Mouse (Mus musculus) forebrain, embryonic 13.5 days (tissue): ENCODE data around the gene Fam49a. TPM values are rescaled to one million over a fixed set of nuclear protein-coding genes. Genes with fewer than 3 reads are reported as not detected.
"Not testable (repeated sequence)": the region's sequence is repeated elsewhere in the genome, so short reads cannot be mapped to it uniquely, and the experiment has no call there.

Experiments used
- ATAC-seq: fragments of 200-750 bp; cut with Nextera tagmentation; 2 replicates; pipeline ENCODE4 v1.8.0; 2017
- H3K27ac ChIP-seq: fragments of 300-500 bp; sonication (generic); 2 replicates; pipeline ENCODE4 v1.5.1; 2015; ENCODE audit warnings: inconsistent platforms, mild to moderate bottlenecking, moderate library complexity
- H3K27me3 ChIP-seq: fragments of 300-500 bp; sonication (generic); 2 replicates; pipeline ENCODE4 v1.6.1; 2015; ENCODE audit warnings: mild to moderate bottlenecking, inconsistent platforms
- H3K36me3 ChIP-seq: fragments of 300-500 bp; sonication (generic); 2 replicates; pipeline ENCODE4 v1.6.1; 2015; ENCODE audit warnings: mild to moderate bottlenecking, inconsistent platforms; ENCODE audit not compliant: poor library complexity, severe bottlenecking
- H3K4me1 ChIP-seq: fragments of 300-500 bp; sonication (generic); 2 replicates; pipeline ENCODE4 v1.6.1; 2015; ENCODE audit warnings: inconsistent platforms
- H3K4me2 ChIP-seq: fragments of 300-500 bp; sonication (generic); 2 replicates; pipeline ENCODE4 v1.6.1; 2015; ENCODE audit warnings: inconsistent platforms, mild to moderate bottlenecking, moderate library complexity
- H3K4me3 ChIP-seq: fragments of 300-500 bp; sonication (generic); 2 replicates; pipeline ENCODE4 v1.5.1; 2015; ENCODE audit warnings: mild to moderate bottlenecking, inconsistent platforms
- H3K9ac ChIP-seq: fragments of 300-500 bp; sonication (generic); 2 replicates; pipeline ENCODE4 v1.6.1; 2015; ENCODE audit warnings: mild to moderate bottlenecking, inconsistent platforms
- H3K9me3 ChIP-seq: fragments of 300-500 bp; sonication (generic); replicated peaks from 2 replicates; pipeline ENCODE4 v1.6.1; 2016; ENCODE audit warnings: inconsistent platforms
- WGBS: fragments of 180-500 bp; shearing (Covaris S2); methylation state at CpG from one replicate; pipeline ENCODE4 v1.1.7; 2015; 5-methylcytosine and 5-hydroxymethylcytosine counted together
- polyA plus RNA-seq: library from polyadenylated mRNA; unstranded; fragments of >200 nt; fragmentation: Nextera tagmentation; extraction: Ambion mirVana; gene quantifications from 2 replicates; pipeline ENCODE4 v1.2.1, GENCODE M21; 2015

Gene Fam49a
- polyA plus RNA-seq, 1 experiment from 2014 or later = 55.0 TPM

GRCm38 (mm10) chr12:12318140-12318734 is 56.3 kb downstream of the Fam49a start:
- 4% methylated on average over 6 of the region's 6 CpGs for WGBS

GRCm38 (mm10) chr12:12320693-12321092 is 58.8 kb downstream of the Fam49a start:
- 91% methylated on average over 2 of the region's 2 CpGs for WGBS
- Histone ChIP-seq H3K4me1 (peaks cover 22% of the 10 kb centered on the region), H3K9me3 (no peaks in the 10 kb centered on the region), H3K4me2 (no peak overlapping the region), H3K4me3 (no peak overlapping the region), H3K9ac (no peak overlapping the region), H3K27me3 (no peaks in the 10 kb centered on the region), H3K36me3 (no peaks in the 10 kb centered on the region), H3K27ac (no peak overlapping the region)
- ATAC-seq = no peak

More at GRCm38 (mm10) chr12:12318140-12318734, 56.3 kb downstream of the Fam49a start:
- Histone ChIP-seq H3K27me3 (no peaks in the 10 kb centered on the region), H3K36me3 (no peaks in the 10 kb centered on the region), H3K9me3 (no peaks in the 10 kb centered on the region), H3K4me1 (peaks cover 35% of the 10 kb centered on the region), H3K4me2 (no peak overlapping the region), H3K9ac (no peak overlapping the region), H3K4me3 (no peak overlapping the region), H3K27ac (no peak overlapping the region; the same call in 1 of the 2 replicates)
- ATAC-seq = peak; percentile 16; the same call in 1 of the 2 replicates

- Histone ChIP-seq H3K36me3 (no peaks in the 10 kb centered on the region), H3K9me3 (no peaks in the 10 kb centered on the region), H3K4me3 (no peak overlapping the region), H3K4me2 (no peak overlapping the region), H3K27ac (no peak overlapping the region), H3K27me3 (no peaks in the 10 kb centered on the region), H3K9ac (no peak overlapping the region), H3K4me1 (peaks cover 22% of the 10 kb centered on the region)
- peak; percentile 13; the same call in 1 of the 2 replicates for ATAC-seq
- WGBS = 82% methylated on average over 3 of the region's 3 CpGs
Measured at GRCm38 (mm10) chr12:12321111-12321510, 59.2 kb downstream of the Fam49a start.

- Histone ChIP-seq H3K4me1 (peaks cover 6% of the 10 kb centered on the region; the same call in 1 of the 2 replicates), H3K27ac (no peak overlapping the region)
- WGBS = 76% methylated on average over 5 of the region's 5 CpGs
Measured at GRCm38 (mm10) chr12:12323084-12323483, 61.1 kb downstream of the Fam49a start.

GRCm38 (mm10) chr12:12323616-12324223 is 61.8 kb downstream of the Fam49a start:
- 14% methylated on average over 18 of the region's 18 CpGs for whole genome bisulfite sequencing
- Histone ChIP-seq H3K4me3 (peak overlapping the region; percentile 33), H3K4me1 (peaks cover 6% of the 10 kb centered on the region; the same call in 1 of the 2 replicates), H3K27me3 (no peaks in the 10 kb centered on the region), H3K9me3 (no peaks in the 10 kb centered on the region), H3K9ac (peak overlapping the region; percentile 64), H3K4me2 (peak overlapping the region; percentile 61), H3K27ac (peak overlapping the region; percentile 89), H3K36me3 (no peaks in the 10 kb centered on the region)
- peak; percentile 91 for ATAC-seq

More at GRCm38 (mm10) chr12:12323084-12323483, 61.1 kb downstream of the Fam49a start:
- 0 out of 2 replicates have a peak, but pooled peaks have one; percentile 5 for ATAC-seq
- H3K9ac ChIP-seq = no peak overlapping the region
- H3K4me3 ChIP-seq = no peak overlapping the region
- H3K27me3 ChIP-seq = no peaks in the 10 kb centered on the region
- no peaks in the 10 kb centered on the region for H3K9me3 ChIP-seq
- H3K4me2 ChIP-seq = no peak overlapping the region
- H3K36me3 ChIP-seq = no peaks in the 10 kb centered on the region

GRCm38 (mm10) chr12:12324266-12324665 is 62.3 kb downstream of the Fam49a start:
- not testable (repeated sequence) for H3K4me1 ChIP-seq, H3K9me3 ChIP-seq, H3K27me3 ChIP-seq, ATAC-seq, H3K36me3 ChIP-seq
- 94% methylated on average over 12 of the region's 22 CpGs for WGBS
- Histone ChIP-seq H3K9ac (peak overlapping the region; percentile 64), H3K27ac (peak overlapping the region; percentile 89), H3K4me2 (peak overlapping the region; percentile 61), H3K4me3 (peak overlapping the region; percentile 33)

GRCm38 (mm10) chr12:12333526-12334310 is 71.8 kb downstream of the Fam49a start:
- Histone ChIP-seq H3K9me3 (no peaks in the 10 kb centered on the region), H3K4me3 (no peak overlapping the region), H3K27ac (no peak overlapping the region), H3K36me3 (no peaks in the 10 kb centered on the region), H3K9ac (no peak overlapping the region), H3K4me2 (no peak overlapping the region), H3K27me3 (no peaks in the 10 kb centered on the region), H3K4me1 (no peaks in the 10 kb centered on the region)
- 93% methylated on average over 11 of the region's 11 CpGs for WGBS
- no peak for ATAC-seq

- H3K4me1 ChIP-seq = no peaks in the 10 kb centered on the region
- ATAC-seq = no peak
- H3K4me3 ChIP-seq = no peak overlapping the region
- 91% methylated on average over 5 of the region's 5 CpGs for WGBS
- H3K9ac ChIP-seq = no peak overlapping the region
- H3K27me3 ChIP-seq = no peaks in the 10 kb centered on the region
- H3K27ac ChIP-seq = no peak overlapping the region
- H3K4me2 ChIP-seq = no peak overlapping the region
- H3K36me3 ChIP-seq = no peaks in the 10 kb centered on the region
- H3K9me3 ChIP-seq = no peaks in the 10 kb centered on the region
Measured at GRCm38 (mm10) chr12:12334486-12334885, 72.5 kb downstream of the Fam49a start.

GRCm38 (mm10) chr12:12335566-12335965 is 73.6 kb downstream of the Fam49a start:
- no peak overlapping the region for H3K27ac ChIP-seq
- 95% methylated on average over 7 of the region's 7 CpGs for WGBS

GRCm38 (mm10) chr12:12337378-12337777 is 75.4 kb downstream of the Fam49a start:
- no peak overlapping the region for H3K4me2 ChIP-seq
- H3K9ac ChIP-seq = no peak overlapping the region
- H3K9me3 ChIP-seq = no peaks in the 10 kb centered on the region
- no peaks in the 10 kb centered on the region for H3K27me3 ChIP-seq
- ATAC-seq = no peak
- H3K27ac ChIP-seq = no peak overlapping the region
- no peaks in the 10 kb centered on the region for H3K36me3 ChIP-seq
- no peaks in the 10 kb centered on the region for H3K4me1 ChIP-seq
- 90% methylated on average over 6 of the region's 6 CpGs for WGBS
- H3K4me3 ChIP-seq = no peak overlapping the region

More at GRCm38 (mm10) chr12:12335566-12335965, 73.6 kb downstream of the Fam49a start:
- no peak overlapping the region for H3K4me3 ChIP-seq
- H3K36me3 ChIP-seq = no peaks in the 10 kb centered on the region
- no peak overlapping the region for H3K4me2 ChIP-seq
- no peak for ATAC-seq
- no peak overlapping the region for H3K9ac ChIP-seq
- no peaks in the 10 kb centered on the region for H3K4me1 ChIP-seq
- H3K27me3 ChIP-seq = no peaks in the 10 kb centered on the region
- no peaks in the 10 kb centered on the region for H3K9me3 ChIP-seq

- Histone ChIP-seq H3K9ac (no peak overlapping the region), H3K4me1 (no peaks in the 10 kb centered on the region), H3K4me3 (no peak overlapping the region), H3K4me2 (no peak overlapping the region), H3K27me3 (no peaks in the 10 kb centered on the region), H3K27ac (no peak overlapping the region), H3K36me3 (no peaks in the 10 kb centered on the region), H3K9me3 (no peaks in the 10 kb centered on the region)
- 67% methylated on average over 2 of the region's 2 CpGs for WGBS
- no peak for ATAC-seq
Measured at GRCm38 (mm10) chr12:12343320-12343719, 81.4 kb downstream of the Fam49a start.

- ATAC-seq = 0 out of 2 replicates have a peak, but pooled peaks have one; percentile 24
- H3K27me3 ChIP-seq = no peaks in the 10 kb centered on the region
- no peak overlapping the region for H3K27ac ChIP-seq
- no peaks in the 10 kb centered on the region for H3K36me3 ChIP-seq
- H3K4me1 ChIP-seq = no peaks in the 10 kb centered on the region
- no peak overlapping the region for H3K4me2 ChIP-seq
- H3K4me3 ChIP-seq = no peak overlapping the region
- 63% methylated on average over 2 of the region's 2 CpGs for WGBS
- H3K9me3 ChIP-seq = no peaks in the 10 kb centered on the region
- no peak overlapping the region for H3K9ac ChIP-seq
Measured at GRCm38 (mm10) chr12:12348625-12349024, 86.7 kb downstream of the Fam49a start.
